Mouse (Mus musculus): ENCODE measurements around the gene Itpa. TPM values are rescaled to one million over a fixed set of nuclear protein-coding genes. Genes with fewer than 3 reads are reported as not detected.
A peak's percentile ranks its signal among the peaks of the same experiment; 100 is the strongest.

Gene Itpa
- total and polyA plus RNA-seq, 3 experiments, result 59.1 to 123 (median 70.8) TPM

GRCm38 (mm10) chr2:130663342-130663741 lies 4.1 kb upstream of the Itpa start:
- Histone ChIP-seq H3K9me3 (replicated peaks; ENCODE audit: low read length) (no peaks in the 10 kb centered on the region), H3K27ac (ENCODE audit: insufficient read depth, low read depth) (no peak overlapping the region), H3K4me1 (ENCODE audit: control insufficient read depth in 1 of 2, insufficient read depth in 2 of 2) (peaks cover 3 to 38% of the 10 kb centered on the region in 2 experiments; a peak in 3 of 4 replicates), H3K9ac (ENCODE audit: insufficient read depth, low read depth) (peak overlapping the region; percentile 78), H3K27me3 (replicated peaks) (no peaks in the 10 kb centered on the region), H3K36me3 (replicated peaks in 1 of 2; ENCODE audit: control insufficient read depth in 1 of 2, insufficient read depth in 1 of 2, low read length in 1 of 2) (peaks cover 24 to 41% of the 10 kb centered on the region in 2 experiments), H3K79me2 (replicated peaks; ENCODE audit: control insufficient read depth, extremely low read depth, insufficient read depth, poor library complexity, severe bottlenecking) (peaks cover 11% of the 10 kb centered on the region), H3K4me3 (replicated peaks in 1 of 3; ENCODE audit: low read depth in 2 of 3, low read length in 2 of 3, poor library complexity in 1 of 3) (peak overlapping the region; percentile 66 to 69 (median 68)), H3K4me2 (ENCODE audit: insufficient read depth, low read depth, poor library complexity, severe bottlenecking) (peak overlapping the region; percentile 88)
- no peak for TF ChIP-seq CTCF (conservative IDR thresholded peaks at IDR 0.05 in 1 of 2, IDR thresholded peaks at IDR 0.05 in 1 of 2; ENCODE audit: low read depth in 2 of 2, low read length in 2 of 2)
- no peak for TF ChIP-seq JUN (IDR thresholded peaks at IDR 0.05; ENCODE audit: insufficient read depth, low read depth, low read length)
- TF ChIP-seq NRF1 (IDR thresholded peaks at IDR 0.05; ENCODE audit: low read depth, low read length), result no peak
- no peak for TF ChIP-seq RAD21 (IDR thresholded peaks at IDR 0.05; ENCODE audit: low read depth, low read length)
- in situ Hi-C loops (cut with MboI; ENCODE audit: low pct_ligation_motif_present, low pct_unique_long_range_greater_than_20kb, low sequenced_read_pairs) (no loop called here), dilution Hi-C loops (cut with MboI; ENCODE audit: extremely low pct_ligation_motif_present, extremely low pct_unique_long_range_greater_than_20kb, low sequenced_read_pairs) (no loop called here)
- DNase-seq (ENCODE audit: extremely low read depth), result no peak

- Histone ChIP-seq H3K4me3 (replicated peaks in 1 of 3; ENCODE audit: low read depth in 2 of 3, low read length in 2 of 3, poor library complexity in 1 of 3) (peak within 1 kb of the TSS; percentile 66 to 69 (median 68)), H3K4me2 (ENCODE audit: insufficient read depth, low read depth, poor library complexity, severe bottlenecking) (peak within 1 kb of the TSS; percentile 88), H3K79me2 (replicated peaks; ENCODE audit: control insufficient read depth, extremely low read depth, insufficient read depth, poor library complexity, severe bottlenecking) (peaks cover 18% of the 10 kb centered on the region), H3K9ac (ENCODE audit: insufficient read depth, low read depth) (peak within 1 kb of the TSS; percentile 78), H3K27me3 (replicated peaks) (no peaks in the 10 kb centered on the region), H3K27ac (ENCODE audit: insufficient read depth, low read depth) (peak within 1 kb of the TSS; percentile 87), H3K36me3 (replicated peaks in 1 of 2; ENCODE audit: control insufficient read depth in 1 of 2, insufficient read depth in 1 of 2, low read length in 1 of 2) (peaks cover 16 to 33% of the 10 kb centered on the region in 2 experiments), H3K4me1 (ENCODE audit: control insufficient read depth in 1 of 2, insufficient read depth in 2 of 2) (peaks cover 4 to 46% of the 10 kb centered on the region in 2 experiments; a peak in 3 of 4 replicates), H3K9me3 (replicated peaks; ENCODE audit: low read length) (no peaks in the 10 kb centered on the region)
- in situ Hi-C loops (cut with MboI; ENCODE audit: low pct_ligation_motif_present, low pct_unique_long_range_greater_than_20kb, low sequenced_read_pairs), result no loop called here
- dilution Hi-C loops (cut with MboI; ENCODE audit: extremely low pct_ligation_motif_present, extremely low pct_unique_long_range_greater_than_20kb, low sequenced_read_pairs), result no loop called here
- peak; percentile 81; the same call in 1 of the 2 replicates for TF ChIP-seq E2F4 (IDR thresholded peaks at IDR 0.05; ENCODE audit: insufficient replicate concordance, low read depth, low read length)
- peak; percentile 61 for TF ChIP-seq MYC (IDR thresholded peaks at IDR 0.05; ENCODE audit: low read depth, low read length)
- peak; percentile 82 for TF ChIP-seq SIN3A (IDR thresholded peaks at IDR 0.05; ENCODE audit: low read length)
- no peak for TF ChIP-seq MAZ (IDR thresholded peaks at IDR 0.05; ENCODE audit: low read depth, low read length)
- TF ChIP-seq GABPA (IDR thresholded peaks at IDR 0.05; ENCODE audit: insufficient replicate concordance, low read depth, low read length), result no peak
- TF ChIP-seq EP300 (IDR thresholded peaks at IDR 0.05; ENCODE audit: low read length), result no peak
- no peak for TF ChIP-seq PAX5 (IDR thresholded peaks at IDR 0.05; ENCODE audit: low read length)
- 0 out of 2 replicates have a peak, but pooled peaks have one; percentile 76 for TF ChIP-seq POLR2AphosphoS2 (IDR thresholded peaks at IDR 0.05; ENCODE audit: low read depth, low read length)
- TF ChIP-seq KAT2A (IDR thresholded peaks at IDR 0.05; ENCODE audit: insufficient replicate concordance, low read length), result no peak
- TF ChIP-seq ZKSCAN1 (IDR thresholded peaks at IDR 0.05; ENCODE audit: borderline replicate concordance, low read depth, low read length), result no peak
- peak; percentile 35; the same call in 1 of the 2 replicates for TF ChIP-seq ELF1 (IDR thresholded peaks at IDR 0.05; ENCODE audit: low read depth, low read length)
- peak; percentile 94 for TF ChIP-seq NELFE (IDR thresholded peaks at IDR 0.05; ENCODE audit: low read depth, low read length)
- TF ChIP-seq ZC3H11A (IDR thresholded peaks at IDR 0.05; ENCODE audit: low read depth, low read length), result no peak
- peak; percentile 69 for TF ChIP-seq HCFC1 (IDR thresholded peaks at IDR 0.05; ENCODE audit: low read depth, low read length)
- peak in 1 of 2 experiments; percentile 29; a peak in 1 of 4 replicates for TF ChIP-seq CTCF (conservative IDR thresholded peaks at IDR 0.05 in 1 of 2, IDR thresholded peaks at IDR 0.05 in 1 of 2; ENCODE audit: low read depth in 2 of 2, low read length in 2 of 2)
- TF ChIP-seq TBP (conservative IDR thresholded peaks at IDR 0.05; ENCODE audit: low read depth, low read length), result 0 out of 2 replicates have a peak, but pooled peaks have one; percentile 42
- TF ChIP-seq TCF12 (IDR thresholded peaks at IDR 0.05; ENCODE audit: low read depth, low read length), result peak; percentile 45; the same call in 1 of the 2 replicates
- TF ChIP-seq JUND (conservative IDR thresholded peaks at IDR 0.05; ENCODE audit: low read depth, low read length), result no peak
- TF ChIP-seq NRF1 (IDR thresholded peaks at IDR 0.05; ENCODE audit: low read depth, low read length), result peak; percentile 94
- TF ChIP-seq MXI1 (IDR thresholded peaks at IDR 0.05; ENCODE audit: low read depth, low read length), result no peak; the same call in 1 of the 2 replicates
- TF ChIP-seq POLR2A (IDR thresholded peaks at IDR 0.05; ENCODE audit: low read depth, low read length), result peak; percentile 94
- no peak; the same call in 1 of the 2 replicates for TF ChIP-seq BHLHE40 (IDR thresholded peaks at IDR 0.05; ENCODE audit: low read depth, low read length)
- TF ChIP-seq CHD2 (IDR thresholded peaks at IDR 0.05; ENCODE audit: low read length), result no peak
- no peak for TF ChIP-seq UBTF (IDR thresholded peaks at IDR 0.05; ENCODE audit: low read depth, low read length)
- TF ChIP-seq ZMIZ1 (IDR thresholded peaks at IDR 0.05; ENCODE audit: low read depth, low read length), result peak; percentile 74; the same call in 1 of the 2 replicates
- TF ChIP-seq JUN (IDR thresholded peaks at IDR 0.05; ENCODE audit: insufficient read depth, low read depth, low read length), result no peak
- DNase-seq (ENCODE audit: extremely low read depth), result peak; percentile 97
These were observed 3.2 kb upstream of the Itpa start, which contains the start of gene Ddrgk1 for GRCm38 (mm10) chr2:130664102-130664701. Ddrgk1 (minus strand) TSS chr2:130664659.
